ENCODE assay signal across 12 mouse cellular contexts in genomic region chr11:78801094-78801493, GRCm38 (mm10).
"Had no signal": no experiment of that assay in that cellular context is flagged by ENCODE, and none has a peak within 500 bp of the region (broad histone marks: within the 10 kb centered on the region; RNA-seq: fewer than 3 reads in every experiment).

No protein-coding gene starts in this region.

- H3K9me3 ChIP-seq: limb, embryonic 12.5 days; midbrain, embryonic 15.5 days; neural tube, embryonic 12.5 days; stomach, embryonic 15.5 days had no signal

- H3K36me3 ChIP-seq: limb, embryonic 12.5 days; midbrain, embryonic 15.5 days; neural tube, embryonic 12.5 days; stomach, embryonic 15.5 days had no signal

- H3K4me1 ChIP-seq: limb, embryonic 12.5 days; midbrain, embryonic 15.5 days had no signal

- ATAC-seq: inflammation-experienced regulatory T-cells, adult 6 months; intestine, postnatal 0 days; midbrain, embryonic 15.5 days had no signal

- H3K9ac ChIP-seq: limb, embryonic 12.5 days; midbrain, embryonic 15.5 days; neural tube, embryonic 12.5 days; stomach, embryonic 15.5 days had no signal

- DNase-seq: kidney, postnatal 10 days; kidney, postnatal 4 days; lung, postnatal 36 days; spleen, adult 18-20 months had no signal

- H3K4me3 ChIP-seq: layer of hippocampus, adult 2 months; limb, embryonic 12.5 days; midbrain, embryonic 15.5 days; neural tube, embryonic 12.5 days; stomach, embryonic 15.5 days had no signal

- H3K4me2 ChIP-seq: limb, embryonic 12.5 days; midbrain, embryonic 11.5 days; midbrain, embryonic 15.5 days; neural tube, embryonic 12.5 days; stomach, embryonic 15.5 days had no signal

- H3K27me3 ChIP-seq: midbrain, embryonic 15.5 days; neural tube, embryonic 12.5 days; stomach, embryonic 15.5 days had no signal

- H3K27ac ChIP-seq: layer of hippocampus, adult 2 months; limb, embryonic 12.5 days; midbrain, embryonic 15.5 days; neural tube, embryonic 12.5 days; stomach, embryonic 15.5 days had no signal
